Mouse (Mus musculus) heart, postnatal 14 days (tissue): Measurements from ENCODE around the gene Adam15. TPM values are rescaled to one million over a fixed set of nuclear protein-coding genes. Genes with fewer than 3 reads are reported as not detected.

ENCODE experiments used
- DNase-seq, 2 experiments: peaks; one replicate each; pipeline ENCODE4 v3.0.0; 2021 to 2022
- intact Hi-C: fragments of 180-260 bp; cut with DNase I; formaldehyde crosslinking; loops from one replicate; pipeline ENCODE4 v1.15.1; 2025
- long read RNA-seq, 2 experiments: library from polyadenylated mRNA; stranded (forward); transcript quantifications; one replicate each; pipeline ENCODE4 v2.0.0; 2021
- total RNA-seq, 2 experiments: library from RNA; stranded (reverse); gene quantifications; 2 replicates each; pipeline ENCODE4 v1.2.3; 2021

Adam15 gene
- total RNA-seq: 10 to 100 TPM; 80.4 to 100.0 TPM
- long read RNA-seq, experiment 1, transcript Adam15-202 (21 exons, 2,799 nt): major isoform, 28 of 101 reads
- long read RNA-seq, experiment 1, partial matches to known transcripts: 10 of 101 reads
- long read RNA-seq, experiment 1, other reads (novel, unspliced or antisense): 56 of 101 reads
- long read RNA-seq, experiment 2, transcript Adam15-202 (21 exons, 2,799 nt): major isoform, 20 of 69 reads
- long read RNA-seq, experiment 2, partial matches to known transcripts: 13 of 69 reads
- long read RNA-seq, experiment 2, other reads (novel, unspliced or antisense): 34 of 69 reads

- DNase-seq: peak; percentile 92 to 94
- intact Hi-C loops: no loop called here
Measured at GRCm38 (mm10) chr3:89349869-89350501, at the start of gene Adam15. Gene Adam15 (minus strand): TSS chr3:89349996.

GRCm38 (mm10) chr3:89396654-89397005 is 46.8 kb upstream of the Adam15 start:
- no peak for DNase-seq
- intact Hi-C loops: loop anchor here (2.0 to 5.0 kb wide), 3 partner anchors 14 to 91 kb away; partner anchors contain the start of gene Flad1

GRCm38 (mm10) chr3:89395806-89396653 is 46.2 kb upstream of the Adam15 start:
- DNase-seq: peak; percentile 70 to 79
- intact Hi-C loops: loop anchor here (2.0 to 5.0 kb wide), 3 partner anchors 15 to 91 kb away; partner anchors contain the start of gene Flad1

GRCm38 (mm10) chr3:89395419-89395805 is 45.6 kb upstream of the Adam15 start:
- no peak for DNase-seq
- intact Hi-C loops: loop anchor here (5.0 kb wide), 1 partner anchor 92 kb away; no protein-coding TSS in a partner anchor

- DNase-seq: peak; percentile 80 to 83
- intact Hi-C loops: loop anchor here (5.0 kb wide), 1 partner anchor 92 kb away; no protein-coding TSS in a partner anchor
Measured at GRCm38 (mm10) chr3:89394894-89395256, 45.1 kb upstream of the Adam15 start.

GRCm38 (mm10) chr3:89394006-89394893 is 44.5 kb upstream of the Adam15 start, which contains the start of gene Zbtb7b:
Gene Zbtb7b (minus strand): TSS chr3:89394776.
- DNase-seq: peak; percentile 78 to 82
- intact Hi-C loops: no loop called here

GRCm38 (mm10) chr3:89393605-89394004 is 43.8 kb upstream of the Adam15 start:
- intact Hi-C loops: no loop called here
- DNase-seq: peak; percentile 98 to 99

- DNase-seq: peak; percentile 36 to 41
- intact Hi-C loops: no loop called here
Measured at GRCm38 (mm10) chr3:89392871-89393311, 43.1 kb upstream of the Adam15 start.

- intact Hi-C loops: no loop called here
- DNase-seq: peak; percentile 71 to 74
Measured at GRCm38 (mm10) chr3:89391663-89392511, 42.1 kb upstream of the Adam15 start.

GRCm38 (mm10) chr3:89390699-89391662 is 41.2 kb upstream of the Adam15 start:
- DNase-seq: peak; percentile 47 to 54
- intact Hi-C loops: no loop called here

- intact Hi-C loops: no loop called here
- peak; percentile 45 to 61 for DNase-seq
Measured at GRCm38 (mm10) chr3:89390111-89390515, 40.3 kb upstream of the Adam15 start.

GRCm38 (mm10) chr3:89388901-89389740 is 39.3 kb upstream of the Adam15 start:
- intact Hi-C loops: no loop called here
- DNase-seq: peak in 1 of 2 experiments; percentile 53

- intact Hi-C loops: no loop called here
- peak; percentile 75 to 86 for DNase-seq
Measured at GRCm38 (mm10) chr3:89388134-89388881, 38.5 kb upstream of the Adam15 start.

GRCm38 (mm10) chr3:89387632-89388031 is 37.8 kb upstream of the Adam15 start:
- peak; percentile 43 to 71 for DNase-seq
- intact Hi-C loops: no loop called here

GRCm38 (mm10) chr3:89386438-89387420 is 36.9 kb upstream of the Adam15 start:
- peak in 1 of 2 experiments; percentile 32 for DNase-seq
- intact Hi-C loops: no loop called here
